Mouse (Mus musculus): Measurements from ENCODE around the gene Rnf121.
"Not testable (repeated sequence)": the region's sequence is repeated elsewhere in the genome, so short reads cannot be mapped to it uniquely, and the experiment has no call there.

Rnf121 gene

DNA sequence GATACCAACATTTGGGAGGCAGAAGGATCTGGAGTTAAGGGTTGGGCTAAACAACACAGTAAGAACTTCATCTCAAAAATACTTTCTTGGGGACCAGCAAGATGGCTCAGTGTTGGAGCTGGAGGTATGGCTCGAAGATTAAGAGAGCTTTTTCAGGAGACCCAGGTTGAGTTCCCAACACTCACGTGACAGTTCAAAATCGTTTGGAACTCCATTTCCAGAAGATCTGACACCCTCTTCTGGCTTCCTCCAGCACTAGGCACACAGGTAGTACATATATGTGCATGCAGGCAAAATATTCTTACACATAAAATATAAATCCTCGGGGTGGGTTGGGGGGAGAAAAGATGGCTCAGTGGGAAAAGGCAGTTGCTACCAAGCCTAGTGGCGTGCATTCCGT is 1.1 kb upstream of the Rnf121 start:
- in situ Hi-C loops (cut with MboI, MseI) = loop anchor here (5.0 kb wide), 1 partner anchor 139 kb away; no protein-coding TSS in a partner anchor

DNA sequence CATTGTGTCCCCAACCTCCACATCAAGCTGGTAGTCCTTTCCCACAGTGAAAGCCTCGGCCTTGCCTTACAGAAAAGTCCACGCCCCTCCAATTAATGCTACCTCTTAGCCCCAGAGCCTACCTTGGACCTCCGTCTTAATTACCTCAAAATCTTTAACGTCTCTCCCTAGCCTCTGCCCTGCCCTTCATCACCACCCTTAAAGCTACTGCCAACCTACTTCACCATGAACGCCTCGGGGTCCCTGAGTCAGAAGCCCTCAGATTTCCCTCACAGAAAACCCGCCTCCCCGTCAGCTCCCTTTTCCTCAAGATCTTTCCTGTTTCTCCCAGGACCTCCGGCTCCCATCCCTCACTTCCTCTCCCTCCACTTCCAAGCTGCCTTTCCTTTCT is 619 bp downstream of the Rnf121 start:
- in situ Hi-C loops (cut with MboI, MseI) = loop anchor here (5.0 kb wide), 1 partner anchor 137 kb away; no protein-coding TSS in a partner anchor

- in situ Hi-C loops (cut with MboI, MseI) = no loop called here
These were observed 1.4 kb downstream of the Rnf121 start for GRCm38 (mm10) chr7:102063891-102064290.

DNA sequence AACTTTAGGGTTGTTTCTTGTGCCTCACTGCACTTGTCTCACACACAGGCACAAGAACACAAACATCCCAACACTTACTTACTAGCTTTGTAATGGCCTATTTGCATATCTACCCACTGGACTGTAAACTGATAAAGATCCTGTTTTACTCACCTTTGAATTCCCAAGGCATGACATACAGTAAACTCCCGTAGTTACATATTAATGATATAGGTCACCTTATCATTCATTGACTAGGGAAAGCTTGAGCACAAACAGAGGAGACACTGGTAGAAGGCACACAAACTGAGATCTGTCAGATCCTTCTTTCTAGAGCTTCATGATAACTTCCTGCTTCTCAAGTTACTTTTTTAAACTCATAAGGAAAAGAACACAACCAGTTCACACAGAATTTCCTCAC is 3.1 kb downstream of the Rnf121 start:
- in situ Hi-C loops (cut with MboI, MseI) = no loop called here

- in situ Hi-C loops (cut with MboI, MseI) = no loop called here
These were observed 3.9 kb downstream of the Rnf121 start for GRCm38 (mm10) chr7:102061353-102061752.

DNA sequence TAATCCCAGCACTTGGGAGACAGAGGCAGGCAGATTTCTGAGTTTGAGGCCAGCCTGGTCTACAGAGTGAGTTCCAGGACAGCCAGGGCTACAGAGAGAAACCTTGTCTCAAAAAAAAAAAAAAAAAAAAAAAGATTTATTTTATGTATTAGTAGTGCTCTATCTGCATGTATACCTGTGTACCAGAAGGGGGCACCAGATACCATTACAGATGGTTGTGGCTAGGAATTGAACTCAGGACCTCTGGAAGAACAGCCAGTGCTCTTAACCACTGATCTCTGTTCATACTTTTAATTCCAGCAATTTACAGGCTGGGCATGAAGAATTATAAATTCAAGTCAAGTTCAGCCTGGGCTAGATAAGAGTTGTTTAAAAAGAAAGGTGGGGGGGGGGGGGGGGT is 16.7 kb downstream of the Rnf121 start:
- in situ Hi-C loops (cut with MboI, MseI) = not testable (repeated sequence)

DNA sequence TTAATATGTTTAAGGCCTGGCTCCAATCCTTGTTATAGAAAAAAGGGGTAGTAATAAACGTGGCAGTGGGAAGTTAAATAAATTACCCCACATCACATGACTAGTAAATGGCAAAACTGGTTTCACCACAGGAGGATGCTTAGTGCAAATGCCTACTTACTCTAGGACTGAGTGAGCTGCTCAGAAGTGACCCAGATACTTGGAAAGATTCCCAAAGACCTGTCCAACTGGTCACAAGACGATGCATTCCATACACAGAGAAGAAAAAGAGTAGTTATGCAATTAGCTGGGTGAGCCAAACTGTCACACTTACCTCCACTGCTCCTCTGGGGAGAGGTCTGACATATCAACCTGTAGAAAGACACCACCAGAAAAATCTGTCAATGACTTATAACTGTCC is 23.0 kb downstream of the Rnf121 start:
- in situ Hi-C loops (cut with MboI, MseI) = no loop called here

DNA sequence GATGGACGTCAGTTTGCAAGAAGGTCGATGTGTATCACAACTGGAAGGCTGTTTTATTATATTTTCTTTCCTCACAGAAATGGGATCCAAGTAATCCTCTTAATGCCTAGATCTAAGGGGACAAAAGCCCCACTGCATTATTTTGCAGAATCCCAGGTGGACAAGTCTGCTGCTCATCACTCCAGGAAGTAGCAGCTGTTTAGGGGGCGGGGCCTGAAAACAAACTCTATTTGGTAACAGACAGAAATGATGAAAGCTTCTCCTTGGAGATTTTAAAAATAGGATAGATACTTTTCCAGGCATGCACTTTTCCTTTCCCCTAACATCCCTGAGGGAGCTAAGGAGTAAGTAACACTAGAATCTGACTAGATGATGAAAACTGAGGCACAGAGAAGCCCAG is 28.0 kb downstream of the Rnf121 start:
- in situ Hi-C loops (cut with MboI, MseI) = no loop called here

DNA sequence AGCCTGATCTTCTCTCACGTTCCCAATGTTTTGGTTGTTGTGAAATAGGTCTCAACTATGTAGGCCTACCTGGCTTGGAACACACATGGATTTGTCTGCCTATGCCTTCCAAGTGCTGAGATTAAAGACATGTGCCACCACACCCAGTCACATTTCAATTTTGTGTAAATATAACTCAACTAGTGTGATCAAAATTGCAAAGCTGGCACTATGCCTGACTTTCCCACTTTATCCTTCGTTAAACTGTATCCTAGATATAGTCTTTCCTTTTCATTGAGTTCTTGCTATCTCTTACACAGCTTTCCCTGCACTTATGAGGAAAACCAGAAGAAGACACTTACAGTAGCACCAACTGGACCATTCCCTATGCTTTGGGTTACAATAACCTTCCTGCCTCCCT is 29.7 kb downstream of the Rnf121 start:
- in situ Hi-C loops (cut with MboI, MseI) = no loop called here

- in situ Hi-C loops (cut with MboI, MseI) = no loop called here
These were observed 30.4 kb downstream of the Rnf121 start for GRCm38 (mm10) chr7:102034904-102035303.

DNA sequence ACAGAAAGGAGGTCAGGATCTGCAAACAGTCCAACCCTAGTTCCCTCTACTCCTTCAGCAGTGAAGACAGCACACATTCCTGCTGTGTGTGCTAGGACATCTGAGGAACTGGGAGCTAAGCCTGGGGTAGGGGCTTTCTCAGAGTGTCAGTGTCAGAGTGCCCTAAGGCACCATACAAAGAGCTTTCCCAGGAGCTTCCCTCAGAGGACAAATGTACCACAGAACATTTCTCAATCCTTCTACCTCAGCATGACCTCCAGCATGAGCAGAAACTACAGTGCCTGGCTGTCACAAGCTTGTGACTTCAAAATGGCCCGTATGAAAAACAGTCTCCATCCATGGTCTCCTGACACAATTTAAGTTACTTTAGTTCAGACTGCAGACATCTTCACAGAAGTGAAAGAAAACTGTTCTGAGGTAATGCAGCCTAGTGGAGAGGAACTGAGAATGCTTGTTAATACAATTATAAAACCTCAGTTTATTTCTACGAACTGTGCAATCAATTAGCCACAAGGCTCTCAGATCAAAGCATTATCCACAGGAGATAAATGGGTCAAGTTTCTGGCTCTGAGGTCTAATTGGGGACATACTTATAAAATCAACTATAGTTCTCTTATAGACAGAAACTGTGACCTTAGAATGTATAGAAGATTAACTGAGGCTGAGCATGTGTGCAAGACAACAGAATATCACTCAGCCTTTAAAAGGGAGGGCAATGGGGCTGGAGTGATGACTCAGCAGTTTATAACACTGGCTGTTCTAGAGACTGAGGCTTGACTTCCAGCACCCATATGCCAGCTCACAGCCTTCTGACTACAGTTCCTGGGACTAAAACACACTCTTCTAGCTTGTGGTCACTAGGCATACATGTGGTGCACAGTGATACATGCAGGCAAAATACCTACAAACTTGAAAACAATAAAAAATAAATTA is 39.8 kb downstream of the Rnf121 start:
- in situ Hi-C loops (cut with MboI, MseI) = no loop called here

DNA sequence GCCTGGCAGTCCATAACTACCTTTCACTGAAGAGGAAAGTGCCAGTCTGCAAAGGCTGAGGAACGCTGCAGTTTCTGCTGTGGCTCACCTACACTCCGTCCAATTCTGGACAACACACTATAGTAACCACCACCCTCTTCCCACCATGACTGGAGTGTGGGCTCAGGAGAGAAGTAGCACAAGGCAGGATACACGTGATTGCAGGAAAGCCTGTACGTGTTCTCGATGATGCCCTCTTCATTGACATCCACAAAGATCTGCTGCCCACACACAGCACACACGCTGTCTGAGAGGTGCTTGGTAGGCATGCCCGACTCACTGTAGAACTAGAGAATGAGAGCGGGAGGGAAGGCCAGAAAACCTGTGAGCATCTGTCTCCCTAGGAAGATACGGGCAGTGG is 41.4 kb downstream of the Rnf121 start:
- in situ Hi-C loops (cut with MboI, MseI) = no loop called here

DNA sequence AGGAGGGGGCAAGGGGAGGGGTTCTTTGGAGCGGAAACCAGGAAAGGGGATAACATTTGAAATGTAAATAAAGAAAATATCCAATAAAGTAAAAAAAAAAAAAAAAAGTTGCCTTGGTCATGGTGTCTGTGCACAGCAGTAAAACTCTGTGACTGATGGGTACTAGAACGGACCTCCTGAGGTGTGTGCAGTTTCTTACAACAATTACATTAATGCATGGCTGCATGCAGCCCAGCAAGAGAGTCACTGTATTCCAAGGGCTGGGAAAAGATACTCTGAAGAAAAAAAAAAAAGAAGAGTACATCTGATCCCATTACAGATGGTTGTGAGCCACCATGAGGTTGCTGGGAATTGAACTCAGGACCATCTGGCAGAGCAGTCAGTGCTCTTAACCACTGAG is 44.3 kb downstream of the Rnf121 start:
- in situ Hi-C loops (cut with MboI, MseI) = not testable (repeated sequence)

GRCm38 (mm10) chr7:102019362-102019761 is 45.9 kb downstream of the Rnf121 start:
- in situ Hi-C loops (cut with MboI, MseI) = no loop called here

GRCm38 (mm10) chr7:102018590-102018989 is 46.7 kb downstream of the Rnf121 start, which contains the start of gene Il18bp:
TSS of gene Il18bp (minus strand) at chr7:102018690.
- in situ Hi-C loops (cut with MboI, MseI) = no loop called here

GRCm38 (mm10) chr7:102018034-102018433 is 47.2 kb downstream of the Rnf121 start:
- in situ Hi-C loops (cut with MboI, MseI) = no loop called here

- in situ Hi-C loops (cut with MboI, MseI) = no loop called here
These were observed 47.8 kb downstream of the Rnf121 start for GRCm38 (mm10) chr7:102017452-102017851.

DNA sequence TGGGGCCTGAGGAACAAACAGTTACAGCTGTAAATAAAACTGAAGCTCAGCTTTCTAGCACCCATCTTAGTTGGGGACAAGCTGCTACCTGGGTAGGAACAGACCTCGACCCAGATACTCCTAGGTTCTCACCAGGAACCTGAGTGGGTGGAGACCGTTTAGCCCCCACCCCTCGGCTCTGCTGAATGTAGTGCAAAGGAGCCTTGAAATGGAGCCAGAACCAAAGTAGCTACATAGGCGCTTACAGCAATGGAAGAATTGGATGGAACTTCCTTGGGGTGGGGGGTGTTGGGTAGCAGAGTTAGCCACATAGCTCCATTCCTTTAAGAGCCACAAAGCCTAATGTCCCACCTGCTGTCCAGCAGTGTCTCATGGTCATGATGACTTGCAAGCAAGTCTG is 48.3 kb downstream of the Rnf121 start:
- in situ Hi-C loops (cut with MboI, MseI) = no loop called here

GRCm38 (mm10) chr7:102014995-102015394 is 50.3 kb downstream of the Rnf121 start:
- in situ Hi-C loops (cut with MboI, MseI) = no loop called here

DNA sequence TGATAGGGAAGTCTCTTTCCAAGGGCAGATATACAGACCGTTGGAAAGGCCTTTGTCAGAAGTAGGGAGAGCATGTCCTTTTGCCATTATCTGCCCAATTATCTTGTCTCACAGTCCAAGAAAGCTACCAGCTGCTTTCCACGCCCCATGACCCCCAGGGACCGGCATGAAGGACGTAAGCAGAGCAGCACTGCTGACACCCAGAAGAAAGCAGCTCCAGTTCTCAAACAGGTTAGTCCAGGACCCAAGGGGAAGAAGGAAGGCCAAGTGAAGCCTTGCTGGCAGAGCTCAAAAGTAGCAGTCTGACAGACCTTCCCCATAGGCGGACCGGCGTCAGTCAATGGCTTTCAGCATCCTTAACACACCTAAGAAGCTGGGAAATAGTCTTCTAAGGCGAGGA is 51.9 kb downstream of the Rnf121 start:
- in situ Hi-C loops (cut with MboI, MseI) = no loop called here

- in situ Hi-C loops (cut with MboI, MseI) = no loop called here
These were observed 53.4 kb downstream of the Rnf121 start for GRCm38 (mm10) chr7:102011855-102012254.

DNA sequence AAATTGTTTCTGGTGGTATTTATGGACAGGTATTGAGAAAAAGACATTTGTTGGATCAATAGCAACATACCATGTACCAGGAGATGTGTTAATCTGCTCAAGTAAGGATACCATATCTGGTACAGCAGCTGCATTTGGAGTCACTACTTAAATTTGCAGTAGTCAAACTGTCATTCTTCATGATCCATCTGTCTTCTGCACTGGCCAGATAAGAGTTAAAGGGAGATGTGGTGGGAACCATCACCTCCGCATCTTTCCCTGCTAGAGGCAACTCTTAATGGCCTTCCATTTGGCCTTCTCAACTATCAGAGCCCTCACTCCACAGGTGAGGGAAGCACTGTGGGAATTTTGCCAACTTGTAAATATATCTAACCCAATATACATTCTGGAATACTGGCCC is 58.7 kb downstream of the Rnf121 start:
- in situ Hi-C loops (cut with MboI, MseI) = no loop called here

- in situ Hi-C loops (cut with MboI, MseI) = no loop called here
These were observed 64.2 kb downstream of the Rnf121 start for GRCm38 (mm10) chr7:102000921-102001630.
